Mouse (Mus musculus): ENCODE data around the gene Cic. TPM values are rescaled to one million over a fixed set of nuclear protein-coding genes. Genes with fewer than 3 reads are reported as not detected.

Cic gene
- polyA plus RNA-seq, 1 experiment from 2014 or later = 34.9 TPM

DNA sequence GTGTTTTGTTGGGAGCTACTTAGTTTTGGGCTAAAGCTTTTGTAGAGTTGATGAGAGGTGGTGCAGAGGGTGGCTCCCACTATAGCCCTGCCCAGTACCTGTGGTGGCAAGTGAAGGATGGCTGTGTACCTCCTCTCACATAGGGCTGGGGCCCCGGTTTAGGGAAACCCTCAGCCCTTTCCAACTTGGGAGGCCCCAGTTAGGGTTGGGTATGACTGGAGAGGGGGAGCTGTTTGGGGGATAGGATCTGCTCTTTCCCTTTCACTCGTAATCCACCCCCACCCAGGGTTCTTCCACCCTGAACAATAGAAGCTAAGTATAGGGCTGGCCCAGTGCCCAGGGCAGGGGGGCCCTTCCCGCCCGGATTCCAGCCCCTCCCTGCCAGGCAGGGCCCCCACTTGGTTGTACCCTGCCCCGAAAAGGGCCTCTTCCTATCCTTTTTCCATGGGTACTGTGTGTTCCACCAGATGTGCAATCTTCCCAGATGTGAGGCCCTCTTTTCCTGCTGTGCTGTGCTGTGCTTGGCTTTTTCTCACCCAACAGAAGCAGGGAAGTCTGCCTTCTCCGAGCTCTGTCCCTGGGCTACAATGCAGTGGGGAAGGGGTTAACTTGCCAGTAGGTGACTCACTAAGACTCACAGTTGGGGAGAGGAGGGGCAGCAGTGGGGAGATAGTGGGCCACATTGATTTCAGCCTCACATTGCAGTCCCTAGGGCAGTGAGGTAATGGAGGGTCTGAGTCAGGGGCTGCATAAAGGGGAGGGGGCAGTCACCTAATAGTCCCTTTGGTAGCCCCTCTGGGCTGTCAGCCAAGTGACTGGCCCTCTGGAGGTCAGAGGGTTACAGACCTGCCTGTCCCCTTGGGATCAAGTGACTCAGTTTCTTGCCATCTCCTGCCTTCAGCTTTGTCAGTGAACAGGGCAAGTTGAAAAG lies 12.6 kb downstream of the Cic start:
- Histone ChIP-seq H3K27me3 (no peaks in the 10 kb centered on the region), H3K4me2 (peak overlapping the region; percentile 98), H3K4me1 (replicated peaks) (peaks cover 72% of the 10 kb centered on the region), H3K36me3 (peaks cover 9% of the 10 kb centered on the region), H3K9me3 (no peaks in the 10 kb centered on the region), H3K27ac (peak overlapping the region; percentile 100), H3K4me3 (replicated peaks) (peak overlapping the region; percentile 78), H3K9ac (replicated peaks) (peak overlapping the region; percentile 82)
- WGBS = 0% methylated on average over 6 of the region's 6 CpGs
- peak; percentile 62 for ATAC-seq (ENCODE audit: insufficient number of reproducible peaks, insufficient read depth, low FRiP score, low TSS enrichment, low read depth)

DNA sequence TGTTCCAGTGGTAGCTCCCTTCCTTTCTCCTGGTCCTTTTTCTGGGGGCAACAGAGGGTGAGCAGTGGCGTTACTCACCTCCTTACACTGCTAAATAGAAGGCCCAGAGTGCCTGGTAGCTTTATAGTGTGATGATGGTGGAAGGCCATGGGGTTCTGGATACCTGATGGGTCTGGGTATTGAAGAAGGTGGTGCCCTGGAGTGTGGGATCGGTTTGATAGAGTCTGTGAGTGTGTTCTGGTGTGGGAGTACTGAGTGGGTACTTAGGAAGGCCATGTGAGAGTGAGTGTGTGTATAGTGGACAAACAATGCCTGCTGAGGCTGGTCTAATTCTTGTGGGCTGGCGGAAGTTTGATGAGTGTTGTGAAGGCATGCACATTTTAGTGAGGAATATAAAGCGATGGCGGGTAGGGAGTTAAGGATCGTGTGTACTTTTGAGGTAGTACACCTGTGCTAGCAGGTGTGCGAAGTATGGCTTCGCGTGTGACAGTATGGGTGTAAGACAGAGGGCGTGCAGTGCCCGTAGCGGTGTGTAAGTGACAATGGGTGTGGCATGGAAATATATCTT lies 13.7 kb downstream of the Cic start:
- peak overlapping the region; percentile 28; the same call in 1 of the 2 replicates for H3K9ac ChIP-seq (replicated peaks)
- 23% methylated on average over 12 of the region's 12 CpGs for WGBS

DNA sequence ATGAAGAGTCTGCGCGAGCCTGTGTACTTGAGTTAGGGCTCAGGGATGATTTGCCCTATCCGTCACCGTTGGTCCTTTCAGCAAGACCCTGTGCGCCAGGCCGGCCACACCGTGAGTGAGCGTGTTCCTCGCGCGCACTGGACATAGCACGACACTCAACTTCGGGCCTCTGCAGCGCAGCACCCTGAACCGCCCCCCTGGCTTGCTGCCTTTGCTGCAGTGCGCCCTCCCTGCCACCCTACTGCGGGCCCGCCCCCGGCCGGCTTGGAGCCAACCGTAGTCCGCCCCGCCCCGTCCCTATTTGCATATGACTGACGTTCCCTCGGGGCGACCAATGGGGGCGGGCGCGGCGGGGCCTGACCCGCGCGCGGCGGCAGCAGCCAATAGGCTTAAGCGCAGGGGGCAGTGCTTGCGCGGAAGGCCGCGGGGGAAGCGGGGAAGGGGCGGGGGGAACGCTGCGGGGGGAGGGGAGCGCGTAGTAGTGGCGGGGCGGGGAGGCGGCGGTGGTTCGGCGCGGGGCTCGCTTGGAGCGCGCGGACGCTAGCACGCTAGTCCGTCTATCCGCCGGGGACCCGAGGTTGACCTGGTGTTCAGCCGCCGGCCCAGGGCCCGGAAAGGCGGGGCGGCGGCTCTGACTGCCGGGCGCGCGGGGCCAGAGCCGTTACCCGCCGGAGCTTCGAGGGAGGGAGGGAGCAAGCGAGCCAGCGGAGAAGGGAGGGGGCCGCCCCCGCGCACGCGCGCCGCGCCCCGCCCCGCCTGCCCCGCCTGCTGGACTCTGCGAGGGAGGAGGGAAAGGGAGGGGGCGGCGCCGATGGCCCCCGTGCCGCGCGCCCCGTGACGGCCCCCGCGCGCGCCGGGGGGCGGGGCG lies 14.5 kb downstream of the Cic start:
- Histone ChIP-seq H3K36me3 (peaks cover 23% of the 10 kb centered on the region), H3K4me1 (replicated peaks) (peaks cover 56% of the 10 kb centered on the region), H3K9ac (replicated peaks) (peak overlapping the region; percentile 81), H3K27me3 (no peaks in the 10 kb centered on the region), H3K27ac (peak overlapping the region; percentile 100), H3K4me2 (peak overlapping the region; percentile 98), H3K4me3 (replicated peaks) (peak overlapping the region; percentile 78), H3K9me3 (no peaks in the 10 kb centered on the region)
- ATAC-seq (ENCODE audit: insufficient number of reproducible peaks, insufficient read depth, low FRiP score, low TSS enrichment, low read depth) = peak; percentile 64
- 2% methylated on average over 56 of the region's 108 CpGs for WGBS

More for the DNA sequence above, 13.7 kb downstream of the Cic start:
- Histone ChIP-seq H3K4me3 (replicated peaks) (peak overlapping the region; percentile 78), H3K9me3 (no peaks in the 10 kb centered on the region), H3K27me3 (no peaks in the 10 kb centered on the region), H3K4me2 (peak overlapping the region; percentile 98), H3K27ac (peak overlapping the region; percentile 100), H3K4me1 (replicated peaks) (peaks cover 60% of the 10 kb centered on the region), H3K36me3 (peaks cover 16% of the 10 kb centered on the region)
- ATAC-seq (ENCODE audit: insufficient number of reproducible peaks, insufficient read depth, low FRiP score, low TSS enrichment, low read depth) = peak; percentile 0; the same call in 1 of the 2 replicates

DNA sequence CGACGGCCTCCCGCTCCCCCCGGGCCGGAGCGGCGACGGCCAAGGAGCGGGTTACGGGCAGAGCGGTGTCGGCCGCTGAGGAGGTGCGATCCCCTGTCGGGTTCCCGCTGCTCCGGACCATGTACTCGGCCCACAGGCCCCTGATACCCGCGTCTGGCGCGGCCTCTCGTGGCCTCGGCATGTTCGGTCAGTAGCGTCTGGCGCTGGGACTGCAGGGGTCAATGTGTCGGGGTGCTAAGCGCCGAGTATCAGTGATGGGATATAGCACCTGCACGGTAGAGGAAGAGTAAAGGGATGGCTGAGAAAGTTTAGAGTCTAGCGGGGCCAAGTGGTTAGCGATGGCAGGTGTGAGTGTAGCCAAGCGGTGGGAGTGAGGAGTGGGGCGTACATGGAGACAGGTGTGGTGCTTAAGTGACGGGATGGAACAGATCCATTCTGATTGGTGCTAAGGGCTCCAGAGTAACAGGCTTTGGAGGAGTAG lies 15.3 kb downstream of the Cic start:
- no peaks in the 10 kb centered on the region for H3K9me3 ChIP-seq
- H3K4me2 ChIP-seq = peak overlapping the region; percentile 98
- peak overlapping the region; percentile 81 for H3K9ac ChIP-seq (replicated peaks)
- peak overlapping the region; percentile 100 for H3K27ac ChIP-seq
- H3K36me3 ChIP-seq = peaks cover 32% of the 10 kb centered on the region
- WGBS = 1% methylated on average over 24 of the region's 36 CpGs
- peak overlapping the region; percentile 78 for H3K4me3 ChIP-seq (replicated peaks)
- H3K4me1 ChIP-seq (replicated peaks) = peaks cover 48% of the 10 kb centered on the region
- no peaks in the 10 kb centered on the region for H3K27me3 ChIP-seq
- no peak for ATAC-seq (ENCODE audit: insufficient number of reproducible peaks, insufficient read depth, low FRiP score, low TSS enrichment, low read depth)

DNA sequence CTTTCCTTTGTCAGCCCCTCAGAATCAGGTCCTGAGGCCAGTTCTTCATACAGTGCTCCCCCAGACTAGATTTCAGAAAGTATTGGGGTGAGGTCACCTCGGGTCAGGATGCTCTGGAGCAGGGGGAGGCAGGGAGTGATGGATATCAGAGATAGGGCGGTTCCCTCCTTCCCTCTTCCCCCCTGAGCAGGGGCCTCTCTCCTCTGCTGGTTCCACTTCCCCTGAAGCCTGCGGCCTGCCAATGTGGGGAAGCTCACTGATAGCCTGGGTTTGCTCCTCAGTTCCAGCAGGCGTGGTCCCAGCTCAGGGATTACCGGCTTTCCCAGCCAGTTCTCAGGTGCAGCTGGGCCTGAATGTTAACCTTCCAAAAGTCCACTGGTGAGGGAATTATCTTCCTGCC lies 16.1 kb downstream of the Cic start:
- Histone ChIP-seq H3K4me1 (replicated peaks) (peaks cover 45% of the 10 kb centered on the region), H3K27ac (peak overlapping the region; percentile 100), H3K9me3 (no peaks in the 10 kb centered on the region), H3K9ac (replicated peaks) (peak overlapping the region; percentile 81), H3K4me2 (peak overlapping the region; percentile 98), H3K4me3 (replicated peaks) (peak overlapping the region; percentile 78), H3K27me3 (no peaks in the 10 kb centered on the region), H3K36me3 (peaks cover 40% of the 10 kb centered on the region)
- 12% methylated on average over 5 of the region's 5 CpGs for WGBS
- ATAC-seq (ENCODE audit: insufficient number of reproducible peaks, insufficient read depth, low FRiP score, low TSS enrichment, low read depth) = no peak

DNA sequence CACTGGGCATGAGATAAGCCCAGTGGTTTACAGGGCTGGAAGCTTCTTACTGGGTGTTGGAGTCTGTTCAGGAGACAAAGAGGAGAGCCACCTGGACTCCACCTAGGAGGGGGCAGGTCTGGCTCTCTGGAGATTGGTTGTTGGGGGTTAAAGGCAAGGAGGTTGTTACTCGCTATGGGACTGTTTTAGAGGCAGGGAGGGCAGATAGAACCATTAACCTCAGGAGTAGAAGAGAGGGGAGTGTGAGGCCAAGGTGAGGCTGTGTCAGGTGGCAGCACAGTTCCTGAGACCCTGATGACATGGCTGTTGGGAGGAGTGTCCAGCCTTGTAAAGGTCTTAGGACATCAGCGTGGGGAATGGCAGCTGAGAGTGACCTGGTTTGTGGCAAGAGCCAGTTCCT lies 16.7 kb downstream of the Cic start:
- Histone ChIP-seq H3K36me3 (peaks cover 46% of the 10 kb centered on the region), H3K27ac (peak overlapping the region; percentile 100; the same call in 1 of the 2 replicates), H3K27me3 (no peaks in the 10 kb centered on the region), H3K4me2 (peak overlapping the region; percentile 98), H3K9ac (replicated peaks) (peak overlapping the region; percentile 81), H3K9me3 (peaks cover 4% of the 10 kb centered on the region; the same call in 1 of the 2 replicates), H3K4me1 (replicated peaks) (peaks cover 45% of the 10 kb centered on the region), H3K4me3 (replicated peaks) (peak overlapping the region; percentile 78)
- ATAC-seq (ENCODE audit: insufficient number of reproducible peaks, insufficient read depth, low FRiP score, low TSS enrichment, low read depth) = no peak
- 56% methylated on average over 2 of the region's 2 CpGs for WGBS

DNA sequence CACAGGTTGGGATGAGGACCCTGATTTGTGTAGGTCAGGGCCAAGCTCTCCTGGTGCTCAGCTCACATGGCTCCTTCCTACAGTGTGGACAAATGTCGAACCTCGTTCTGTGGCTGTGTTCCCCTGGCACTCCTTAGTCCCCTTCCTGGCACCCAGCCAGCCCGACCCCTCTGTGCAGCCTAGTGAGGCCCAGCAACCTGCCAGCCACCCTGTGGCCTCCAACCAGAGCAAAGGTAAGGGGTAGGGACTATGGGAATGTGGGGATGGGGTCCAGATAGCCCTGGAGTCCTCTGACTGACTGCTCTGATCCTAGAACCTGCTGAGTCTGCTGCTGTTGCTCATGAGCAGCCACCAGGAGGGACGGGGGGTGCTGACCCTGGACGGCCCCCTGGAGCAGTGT lies 17.3 kb downstream of the Cic start:
- H3K4me2 ChIP-seq = peak overlapping the region; percentile 98
- 0 out of 2 replicates have a peak overlapping the region, but pooled peaks have one; percentile 41 for H3K27ac ChIP-seq
- H3K9me3 ChIP-seq = peaks cover 6% of the 10 kb centered on the region; the same call in 1 of the 2 replicates
- peaks cover 40% of the 10 kb centered on the region for H3K4me1 ChIP-seq (replicated peaks)
- H3K36me3 ChIP-seq = peaks cover 51% of the 10 kb centered on the region
- no peaks in the 10 kb centered on the region for H3K27me3 ChIP-seq
- H3K9ac ChIP-seq (replicated peaks) = peak overlapping the region; percentile 81; the same call in 1 of the 2 replicates
- 81% methylated on average over 5 of the region's 5 CpGs for WGBS
- peak overlapping the region; percentile 78; the same call in 1 of the 2 replicates for H3K4me3 ChIP-seq (replicated peaks)
- ATAC-seq (ENCODE audit: insufficient number of reproducible peaks, insufficient read depth, low FRiP score, low TSS enrichment, low read depth) = no peak

DNA sequence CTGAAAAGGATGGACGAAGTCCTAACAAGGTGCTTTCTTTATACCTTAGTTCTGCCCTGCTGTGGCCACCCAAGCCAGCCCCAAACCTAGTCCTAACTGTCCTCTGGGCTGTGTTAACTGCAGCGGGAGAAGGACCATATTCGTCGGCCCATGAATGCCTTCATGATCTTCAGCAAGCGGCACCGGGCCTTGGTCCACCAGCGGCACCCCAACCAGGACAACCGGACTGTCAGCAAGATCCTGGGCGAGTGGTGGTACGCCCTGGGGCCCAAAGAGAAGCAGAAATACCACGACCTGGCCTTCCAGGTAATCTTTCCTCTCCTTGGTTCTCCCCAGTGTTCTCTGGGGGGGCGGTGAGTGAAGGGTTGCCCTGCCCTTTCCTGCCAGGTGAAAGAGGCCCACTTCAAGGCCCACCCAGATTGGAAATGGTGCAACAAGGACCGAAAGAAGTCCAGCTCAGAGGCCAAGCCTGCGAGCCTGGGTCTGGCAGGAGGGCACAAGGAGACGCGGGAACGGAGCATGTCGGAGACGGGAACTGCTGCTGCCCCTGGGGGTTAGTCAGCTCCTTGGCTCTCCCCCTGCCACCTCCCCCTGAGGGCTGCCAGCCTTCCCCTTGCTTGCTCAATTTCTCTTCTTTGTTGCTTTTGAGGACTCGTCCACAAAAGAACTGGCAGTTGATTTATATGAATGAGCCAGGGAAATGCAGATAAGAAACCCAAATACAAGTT lies 18.2 kb downstream of the Cic start:
- peaks cover 10% of the 10 kb centered on the region; the same call in 1 of the 2 replicates for H3K9me3 ChIP-seq
- H3K27me3 ChIP-seq = no peaks in the 10 kb centered on the region
- H3K4me2 ChIP-seq = no peak overlapping the region
- H3K27ac ChIP-seq = no peak overlapping the region
- no peak overlapping the region for H3K9ac ChIP-seq (replicated peaks)
- H3K4me1 ChIP-seq (replicated peaks) = peaks cover 32% of the 10 kb centered on the region
- H3K4me3 ChIP-seq (replicated peaks) = no peak overlapping the region
- ATAC-seq (ENCODE audit: insufficient number of reproducible peaks, insufficient read depth, low FRiP score, low TSS enrichment, low read depth) = no peak
- WGBS = 92% methylated on average over 20 of the region's 20 CpGs
- H3K36me3 ChIP-seq = peaks cover 61% of the 10 kb centered on the region

DNA sequence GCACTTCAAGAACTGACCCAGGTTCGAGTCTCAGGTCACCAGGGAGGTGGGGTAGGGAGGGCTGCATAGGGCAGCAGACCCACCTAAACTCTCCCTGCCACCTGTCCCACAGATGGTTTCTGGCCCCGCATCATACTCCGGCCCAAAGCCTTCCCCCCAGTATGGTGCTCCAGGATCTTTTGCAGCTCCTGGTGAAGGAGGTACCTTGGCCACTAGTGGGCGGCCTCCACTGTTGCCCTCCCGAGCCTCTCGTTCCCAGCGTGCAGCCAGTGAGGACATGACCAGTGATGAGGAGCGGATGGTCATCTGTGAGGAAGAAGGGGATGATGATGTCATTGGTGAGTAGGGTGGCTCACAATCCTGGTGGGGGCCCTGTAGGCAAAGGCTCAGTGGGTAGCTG lies 19.5 kb downstream of the Cic start:
- WGBS = 82% methylated on average over 8 of the region's 8 CpGs
- H3K4me2 ChIP-seq = no peak overlapping the region
- peaks cover 21% of the 10 kb centered on the region for H3K4me1 ChIP-seq (replicated peaks)
- H3K27ac ChIP-seq = no peak overlapping the region
- peaks cover 74% of the 10 kb centered on the region for H3K36me3 ChIP-seq
- no peak for ATAC-seq (ENCODE audit: insufficient number of reproducible peaks, insufficient read depth, low FRiP score, low TSS enrichment, low read depth)
- no peaks in the 10 kb centered on the region for H3K27me3 ChIP-seq
- H3K4me3 ChIP-seq (replicated peaks) = no peak overlapping the region
- no peak overlapping the region for H3K9ac ChIP-seq (replicated peaks)
- H3K9me3 ChIP-seq = peaks cover 10% of the 10 kb centered on the region; the same call in 1 of the 2 replicates

DNA sequence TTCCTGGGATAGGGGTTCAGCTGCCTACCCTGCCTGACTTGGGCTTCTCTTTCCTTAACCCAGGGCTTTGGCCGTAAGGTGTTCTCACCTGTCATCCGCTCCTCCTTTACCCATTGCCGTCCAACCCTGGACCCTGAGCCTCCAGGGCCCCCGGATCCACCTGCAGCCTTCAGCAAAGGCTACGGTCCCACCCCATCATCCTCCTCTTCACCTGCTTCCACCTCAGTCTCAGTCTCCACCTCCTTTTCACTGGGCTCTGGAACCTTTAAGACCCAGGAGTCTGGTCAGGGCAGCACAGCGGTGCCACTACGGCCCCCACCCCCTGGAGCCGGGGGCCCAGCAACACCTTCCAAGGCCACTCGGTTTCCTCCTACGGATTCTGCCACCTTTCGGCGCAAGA lies 20.5 kb downstream of the Cic start:
- ATAC-seq (ENCODE audit: insufficient number of reproducible peaks, insufficient read depth, low FRiP score, low TSS enrichment, low read depth) = no peak
- Histone ChIP-seq H3K27me3 (no peaks in the 10 kb centered on the region), H3K4me2 (no peak overlapping the region), H3K9ac (replicated peaks) (no peak overlapping the region), H3K4me1 (replicated peaks) (peaks cover 20% of the 10 kb centered on the region), H3K4me3 (replicated peaks) (no peak overlapping the region), H3K36me3 (peaks cover 84% of the 10 kb centered on the region), H3K27ac (no peak overlapping the region), H3K9me3 (peaks cover 10% of the 10 kb centered on the region; the same call in 1 of the 2 replicates)
- 93% methylated on average over 12 of the region's 12 CpGs for WGBS
